Mouse (Mus musculus) liver, adult 2 months (tissue): ENCODE measurements around the gene Rin3. TPM values are rescaled to one million over a fixed set of nuclear protein-coding genes. Genes with fewer than 3 reads are reported as not detected.

ENCODE experiments used
- DNase-seq: peaks from one replicate; pipeline ENCODE4 v3.0.0-alpha.2; 2011; ENCODE audit warnings: low read depth, low spot score; ENCODE audit errors: extremely low read depth
- H3K27ac ChIP-seq: fragments of 200-500 bp; replicated peaks from 2 replicates; pipeline ENCODE4 v1.5.1; 2012; ENCODE audit warnings: low read depth, mild to moderate bottlenecking, control low read depth, inconsistent platforms, low read length; ENCODE audit not compliant: insufficient read depth
- H3K27me3 ChIP-seq: fragments of 200-500 bp; 2 replicates; pipeline ENCODE4 v1.6.1; 2012; ENCODE audit warnings: mild to moderate bottlenecking, moderate library complexity, low read length, inconsistent platforms; ENCODE audit not compliant: control insufficient read depth, insufficient read depth
- H3K36me3 ChIP-seq: fragments of 200-500 bp; 2 replicates; pipeline ENCODE4 v1.6.1; 2012; ENCODE audit warnings: low read length, inconsistent platforms; ENCODE audit not compliant: control insufficient read depth, insufficient read depth
- H3K4me1 ChIP-seq: fragments of 200-500 bp; 2 replicates; pipeline ENCODE4 v1.6.1; 2011; ENCODE audit warnings: low read length; ENCODE audit not compliant: control insufficient read depth, insufficient read depth
- H3K4me3 ChIP-seq: fragments of 200-500 bp; 2 replicates; pipeline ENCODE4 v1.5.1; 2011; ENCODE audit warnings: low read depth, mild to moderate bottlenecking, control low read depth, low read length, moderate library complexity; ENCODE audit not compliant: insufficient read depth
- H3K79me2 ChIP-seq: fragments of 200-500 bp; 2 replicates; pipeline ENCODE4 v1.6.1; 2012; ENCODE audit warnings: inconsistent platforms, mild to moderate bottlenecking, low read length, moderate library complexity; ENCODE audit not compliant: control insufficient read depth, insufficient read depth
- H3K9ac ChIP-seq: fragments of 200-500 bp; 2 replicates; pipeline ENCODE4 v1.6.1; 2012; ENCODE audit warnings: low read depth, mild to moderate bottlenecking, control low read depth, inconsistent platforms, low read length
- CTCF ChIP-seq: fragments of 200-500 bp; IDR thresholded peaks from 2 replicates; pipeline ENCODE4 v1.5.1; 2011; ENCODE audit warnings: low read depth, low read length, control low read depth
- POLR2A ChIP-seq: fragments of 200-500 bp; IDR thresholded peaks from 2 replicates; pipeline ENCODE4 v1.6.1; 2011; ENCODE audit warnings: low read length, control low read depth; ENCODE audit not compliant: insufficient read depth; ENCODE audit errors: extremely low read depth
- WGBS: fragments of 180-500 bp; shearing (Covaris S2); methylation state at CpG from one replicate; pipeline ENCODE4 v1.1.7; 2018; 5-methylcytosine and 5-hydroxymethylcytosine counted together
- polyA plus RNA-seq: library from polyadenylated mRNA; depleted of rRNA; stranded (reverse); fragments of >200 nt; gene quantifications from 2 replicates; pipeline ENCODE4 v1.2.3, GENCODE M21; 2012
- total RNA-seq: library from RNA; depleted of rRNA; stranded (reverse); fragments of >200 nt; gene quantifications from 2 replicates; pipeline ENCODE4 v1.2.3, GENCODE M21; 2014

Gene Rin3
- total and polyA plus RNA-seq, 2 experiments, result 4.9 to 8.4 TPM

DNA sequence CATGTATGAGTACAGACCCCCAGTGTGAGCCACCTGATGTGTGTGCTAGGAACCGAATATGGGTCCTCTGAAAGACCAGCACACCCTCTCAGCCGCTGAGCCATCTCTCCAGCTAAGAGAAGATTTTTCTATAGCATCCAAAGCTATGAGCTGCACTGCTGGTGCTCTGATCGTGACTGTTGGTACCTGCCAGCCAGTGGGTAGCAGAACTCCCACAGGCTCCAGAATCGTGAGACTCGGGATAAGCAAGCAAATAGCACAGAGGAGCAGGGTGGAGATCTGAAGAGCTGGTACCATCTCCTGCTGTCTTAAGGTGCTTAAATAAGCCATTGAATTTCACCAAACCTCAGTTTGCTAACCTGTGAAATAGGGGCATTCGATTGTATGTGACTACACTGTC is 34.7 kb upstream of the Rin3 start:
- no peaks in the 10 kb centered on the region for H3K4me1 ChIP-seq
- H3K9ac ChIP-seq, result no peak overlapping the region
- WGBS, result 97% methylated on average over 6 of the region's 6 CpGs
- no peak for DNase-seq
- H3K27ac ChIP-seq, result no peak overlapping the region
- no peak overlapping the region for H3K4me3 ChIP-seq
- H3K27me3 ChIP-seq, result no peaks in the 10 kb centered on the region; the same call in 1 of the 2 replicates
- TF ChIP-seq CTCF, result no peak
- no peak for TF ChIP-seq POLR2A
- H3K79me2 ChIP-seq, result no peaks in the 10 kb centered on the region
- H3K36me3 ChIP-seq, result no peaks in the 10 kb centered on the region

DNA sequence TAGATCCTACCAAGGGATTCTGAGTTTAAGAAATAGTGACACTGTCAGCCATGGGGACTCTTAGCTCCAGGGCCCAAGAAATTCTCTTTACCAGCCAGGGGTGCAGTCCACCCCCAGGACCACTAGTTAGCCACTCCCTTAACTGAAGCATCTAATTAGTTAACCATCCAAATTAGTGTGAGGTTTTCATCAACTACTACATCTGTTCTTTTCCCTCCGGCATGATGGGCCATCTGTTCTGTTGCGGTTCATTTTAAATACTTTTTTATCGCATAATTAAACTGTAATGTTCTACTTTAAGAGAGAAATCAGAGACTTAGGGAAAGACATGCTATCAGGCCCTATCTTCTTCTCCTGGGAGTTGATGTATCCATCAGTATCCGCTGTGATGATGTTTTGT is 32.5 kb upstream of the Rin3 start:
- no peaks in the 10 kb centered on the region; the same call in 1 of the 2 replicates for H3K4me1 ChIP-seq
- no peaks in the 10 kb centered on the region for H3K36me3 ChIP-seq
- H3K79me2 ChIP-seq, result no peaks in the 10 kb centered on the region
- H3K27me3 ChIP-seq, result no peaks in the 10 kb centered on the region; the same call in 1 of the 2 replicates
- 97% methylated on average over 4 of the region's 4 CpGs for WGBS
- no peak overlapping the region for H3K4me3 ChIP-seq
- no peak overlapping the region for H3K27ac ChIP-seq
- no peak overlapping the region for H3K9ac ChIP-seq
- TF ChIP-seq POLR2A (no peak), CTCF (no peak)
- DNase-seq, result no peak

DNA sequence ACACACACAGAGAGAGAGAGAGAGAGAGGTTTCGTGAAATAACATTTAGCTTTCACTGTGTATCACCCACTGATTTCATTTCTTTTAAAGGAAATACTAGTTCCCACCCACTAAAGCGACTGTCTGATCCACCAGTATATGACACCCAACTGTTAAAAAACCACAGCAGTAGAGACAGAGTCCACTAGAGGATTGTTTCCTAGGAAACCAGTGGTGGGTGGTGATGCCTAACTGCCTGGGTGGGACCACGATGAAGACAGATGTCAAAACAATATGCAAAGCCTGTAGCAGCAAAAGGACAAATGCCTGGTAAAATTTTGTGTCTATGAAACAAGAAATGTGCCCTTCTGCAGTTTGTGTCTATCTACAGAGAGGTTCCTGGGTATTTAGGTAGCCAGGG is 31.8 kb upstream of the Rin3 start:
- Histone ChIP-seq H3K27me3 (no peaks in the 10 kb centered on the region; the same call in 1 of the 2 replicates), H3K4me3 (no peak overlapping the region), H3K36me3 (no peaks in the 10 kb centered on the region), H3K27ac (no peak overlapping the region), H3K9ac (no peak overlapping the region), H3K4me1 (no peaks in the 10 kb centered on the region; the same call in 1 of the 2 replicates), H3K79me2 (no peaks in the 10 kb centered on the region)
- TF ChIP-seq CTCF, result no peak
- TF ChIP-seq POLR2A, result no peak
- WGBS, result 82% methylated on average over 3 of the region's 3 CpGs
- DNase-seq, result no peak

DNA sequence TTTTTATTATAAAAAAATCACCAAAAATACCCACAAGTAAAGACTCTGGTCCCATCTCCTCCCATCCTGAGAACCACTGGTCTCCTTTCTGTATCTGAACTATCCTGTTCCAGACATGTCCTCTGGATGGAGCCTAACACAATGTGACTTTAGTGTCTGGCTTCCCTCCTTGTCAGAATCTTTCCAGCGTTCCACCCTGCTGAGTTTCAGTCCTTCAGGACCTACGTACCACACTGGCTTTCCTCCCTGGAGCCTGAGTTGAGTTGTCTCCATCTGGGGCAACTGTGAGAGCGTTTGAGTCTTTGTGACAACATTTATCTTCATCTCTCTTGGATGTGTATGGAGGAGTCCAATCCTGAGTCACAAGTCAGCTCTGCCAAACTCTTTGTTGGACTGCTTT is 30.9 kb upstream of the Rin3 start:
- Histone ChIP-seq H3K79me2 (no peaks in the 10 kb centered on the region), H3K4me3 (no peak overlapping the region), H3K4me1 (no peaks in the 10 kb centered on the region; the same call in 1 of the 2 replicates), H3K27ac (no peak overlapping the region), H3K27me3 (no peaks in the 10 kb centered on the region; the same call in 1 of the 2 replicates), H3K36me3 (no peaks in the 10 kb centered on the region), H3K9ac (no peak overlapping the region)
- DNase-seq, result no peak
- WGBS, result 67% methylated on average over 3 of the region's 3 CpGs
- peak; percentile 11; the same call in 1 of the 2 replicates for TF ChIP-seq CTCF
- no peak for TF ChIP-seq POLR2A

DNA sequence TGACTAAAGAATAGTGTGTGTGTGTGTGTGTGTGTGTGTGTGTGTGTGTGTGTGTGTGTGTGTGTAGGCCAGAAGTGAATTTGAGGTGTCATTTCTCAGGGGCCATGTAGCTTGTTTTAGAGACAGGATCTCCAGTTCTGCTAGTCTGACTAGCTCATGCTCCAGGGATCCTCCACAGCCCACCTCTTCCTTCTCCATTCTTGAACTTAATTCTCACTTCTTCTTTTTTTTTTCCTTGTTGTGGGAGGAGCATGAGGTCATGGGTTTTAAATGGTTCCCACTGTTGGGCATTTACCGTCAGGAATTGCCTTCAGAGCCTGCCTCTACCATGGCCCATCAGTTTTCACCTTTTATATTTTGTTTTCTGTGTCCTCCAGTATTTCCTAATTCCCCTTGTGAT is 30.3 kb upstream of the Rin3 start:
- Histone ChIP-seq H3K79me2 (no peaks in the 10 kb centered on the region), H3K4me1 (no peaks in the 10 kb centered on the region; the same call in 1 of the 2 replicates), H3K4me3 (no peak overlapping the region), H3K9ac (no peak overlapping the region), H3K27ac (no peak overlapping the region), H3K36me3 (no peaks in the 10 kb centered on the region), H3K27me3 (no peaks in the 10 kb centered on the region; the same call in 1 of the 2 replicates)
- 88% methylated on average over 1 of the region's 1 CpGs for WGBS
- DNase-seq, result no peak
- TF ChIP-seq POLR2A, result no peak
- TF ChIP-seq CTCF, result no peak

DNA sequence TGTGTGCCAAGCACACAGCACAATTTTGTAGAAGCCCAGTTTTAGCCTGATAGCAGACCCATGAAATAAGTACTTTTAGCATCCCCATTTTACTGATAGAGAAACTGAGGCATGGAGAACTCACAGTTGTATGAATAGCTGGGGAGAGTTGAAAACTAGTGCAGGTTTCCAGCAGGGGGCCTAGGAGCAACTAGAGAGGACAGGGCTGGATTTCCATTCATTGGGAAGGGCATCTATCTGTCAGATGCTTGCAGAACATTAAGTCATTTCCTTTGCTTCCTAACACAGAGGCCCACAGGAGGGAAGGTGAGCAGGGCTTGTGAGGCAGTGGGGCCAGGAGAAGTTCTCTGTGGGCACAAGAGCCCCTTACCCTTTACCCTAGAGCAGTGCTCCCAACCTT is 27.8 kb upstream of the Rin3 start:
- H3K4me1 ChIP-seq, result no peaks in the 10 kb centered on the region; the same call in 1 of the 2 replicates
- H3K79me2 ChIP-seq, result no peaks in the 10 kb centered on the region
- H3K27me3 ChIP-seq, result no peaks in the 10 kb centered on the region; the same call in 1 of the 2 replicates
- no peaks in the 10 kb centered on the region for H3K36me3 ChIP-seq
- TF ChIP-seq CTCF (peak; percentile 15; the same call in 1 of the 2 replicates), POLR2A (no peak)
- no peak overlapping the region for H3K27ac ChIP-seq
- no peak overlapping the region for H3K9ac ChIP-seq
- peak; percentile 14 for DNase-seq
- no peak overlapping the region for H3K4me3 ChIP-seq
